Mouse (Mus musculus): Measurements from ENCODE around the gene Adamts4.

GRCm38 (mm10) chr1:171249913-171250600 lies at the start of gene Adamts4:
- TF ChIP-seq CTCF (IDR thresholded peaks at IDR 0.05; ENCODE audit: control insufficient read depth, insufficient read depth, low read length) (no peak), POLR2A (IDR thresholded peaks at IDR 0.05; ENCODE audit: borderline replicate concordance, control insufficient read depth, low read depth, low read length) (no peak)
